Mouse (Mus musculus): ENCODE data around the gene Olfr781. TPM values are rescaled to one million over a fixed set of nuclear protein-coding genes. Genes with fewer than 3 reads are reported as not detected.
"Not testable (repeated sequence)": the region's sequence is repeated elsewhere in the genome, so short reads cannot be mapped to it uniquely, and the experiment has no call there.

The Olfr781 gene
- not detected in 2 replicates for total RNA-seq (2017)

- ATAC-seq (replicated peaks in 1 of 2; ENCODE audit: insufficient read depth in 1 of 2, low FRiP score in 2 of 2, low TSS enrichment in 1 of 2, low read depth in 1 of 2, poor library complexity in 2 of 2, severe bottlenecking in 2 of 2) = no peak
These were observed at the start of gene Olfr781 for GRCm38 (mm10) chr10:129328554-129328953. Gene Olfr781 (plus strand): TSS chr10:129328854.

- ATAC-seq (replicated peaks in 1 of 2; ENCODE audit: insufficient read depth in 1 of 2, low FRiP score in 2 of 2, low TSS enrichment in 1 of 2, low read depth in 1 of 2, poor library complexity in 2 of 2, severe bottlenecking in 2 of 2) = not testable (repeated sequence)
These were observed 15.7 kb upstream of the Olfr781 start for GRCm38 (mm10) chr10:129312973-129313372.

DNA sequence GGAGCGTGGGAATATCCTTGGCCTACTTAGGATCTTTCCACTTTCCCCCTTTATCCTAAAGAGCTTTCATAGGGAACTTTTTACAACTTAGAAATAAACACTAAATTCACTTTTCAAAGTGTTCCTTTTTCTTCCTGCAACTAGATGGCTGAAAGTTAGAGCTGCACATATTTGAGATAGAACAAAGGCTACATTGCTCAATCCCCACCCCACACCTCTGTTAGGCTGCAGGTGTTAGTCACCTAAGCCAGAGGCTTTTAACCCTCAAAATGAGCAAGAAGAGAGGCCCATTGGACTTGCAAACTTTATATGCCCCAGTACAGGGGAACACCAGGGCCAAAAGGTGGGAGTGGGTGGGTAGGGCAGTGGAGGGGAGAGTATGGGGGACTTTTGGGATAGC lies 15.1 kb upstream of the Olfr781 start:
- ATAC-seq (replicated peaks in 1 of 2; ENCODE audit: insufficient read depth in 1 of 2, low FRiP score in 2 of 2, low TSS enrichment in 1 of 2, low read depth in 1 of 2, poor library complexity in 2 of 2, severe bottlenecking in 2 of 2) = not testable (repeated sequence)

GRCm38 (mm10) chr10:129317817-129318216 lies 10.8 kb upstream of the Olfr781 start, which contains the start of gene Olfr780:
Gene Olfr780 (plus strand): TSS chr10:129318117.
- ATAC-seq (replicated peaks in 1 of 2; ENCODE audit: insufficient read depth in 1 of 2, low FRiP score in 2 of 2, low TSS enrichment in 1 of 2, low read depth in 1 of 2, poor library complexity in 2 of 2, severe bottlenecking in 2 of 2) = no peak

GRCm38 (mm10) chr10:129348550-129348949 lies 19.9 kb downstream of the Olfr781 start, which contains the start of gene Olfr782:
Gene Olfr782 (plus strand): TSS chr10:129348850.
- no peak for ATAC-seq (replicated peaks in 1 of 2; ENCODE audit: insufficient read depth in 1 of 2, low FRiP score in 2 of 2, low TSS enrichment in 1 of 2, low read depth in 1 of 2, poor library complexity in 2 of 2, severe bottlenecking in 2 of 2)

DNA sequence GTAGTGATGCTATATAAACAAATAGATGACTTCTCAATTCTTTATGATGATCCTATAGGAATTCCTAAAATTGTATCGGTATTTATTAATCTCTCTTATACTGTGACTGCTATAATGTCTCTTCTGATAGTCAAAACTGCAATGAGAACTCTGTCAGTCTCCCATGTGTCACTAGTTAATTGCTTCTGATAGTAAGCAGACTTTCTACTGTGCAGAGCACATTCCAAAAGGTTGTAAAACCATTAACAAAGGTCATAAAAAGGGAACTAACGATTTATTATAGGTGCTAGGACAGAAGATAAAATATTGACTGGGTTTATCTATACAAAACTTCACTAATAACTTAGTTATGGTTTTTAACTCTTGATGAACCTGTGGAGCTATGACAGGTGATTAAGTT lies 23.8 kb downstream of the Olfr781 start:
- ATAC-seq (replicated peaks in 1 of 2; ENCODE audit: insufficient read depth in 1 of 2, low FRiP score in 2 of 2, low TSS enrichment in 1 of 2, low read depth in 1 of 2, poor library complexity in 2 of 2, severe bottlenecking in 2 of 2) = not testable (repeated sequence)

GRCm38 (mm10) chr10:129356496-129356895 lies 27.8 kb downstream of the Olfr781 start:
- ATAC-seq (replicated peaks in 1 of 2; ENCODE audit: insufficient read depth in 1 of 2, low FRiP score in 2 of 2, low TSS enrichment in 1 of 2, low read depth in 1 of 2, poor library complexity in 2 of 2, severe bottlenecking in 2 of 2) = not testable (repeated sequence)

GRCm38 (mm10) chr10:129357307-129357706 lies 28.7 kb downstream of the Olfr781 start:
- no peak for ATAC-seq (replicated peaks in 1 of 2; ENCODE audit: insufficient read depth in 1 of 2, low FRiP score in 2 of 2, low TSS enrichment in 1 of 2, low read depth in 1 of 2, poor library complexity in 2 of 2, severe bottlenecking in 2 of 2)

DNA sequence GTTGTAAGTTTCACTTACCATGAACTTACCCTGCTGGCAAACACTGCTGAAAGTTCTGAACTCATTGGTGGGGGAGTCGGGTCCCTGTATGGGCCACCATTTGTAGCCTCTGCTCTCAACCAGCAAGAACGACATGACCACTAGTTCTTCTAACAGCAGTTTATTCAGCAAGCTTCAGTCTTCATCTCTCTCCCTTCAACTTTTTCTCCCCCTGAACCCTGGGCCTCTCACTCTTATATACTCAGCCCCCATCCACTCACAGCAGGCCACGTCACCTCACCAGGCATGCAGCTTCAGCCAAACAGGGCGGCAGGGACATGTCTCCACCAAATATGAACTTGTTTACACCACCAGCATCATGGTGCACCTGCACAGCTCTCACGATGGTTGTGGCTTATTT lies 45.4 kb downstream of the Olfr781 start:
- ATAC-seq (replicated peaks in 1 of 2; ENCODE audit: insufficient read depth in 1 of 2, low FRiP score in 2 of 2, low TSS enrichment in 1 of 2, low read depth in 1 of 2, poor library complexity in 2 of 2, severe bottlenecking in 2 of 2) = not testable (repeated sequence)

Other genes with a start within 250 kb of the Olfr781 start
- not detected in 2 replicates for gene Olfr767, start 245.9 kb upstream of the Olfr781 start, total RNA-seq (2017)
- gene Olfr768, start 229.5 kb upstream of the Olfr781 start, total RNA-seq (2017) = not detected in 2 replicates
- not detected in 2 replicates for gene Olfr769, start 211.0 kb upstream of the Olfr781 start, total RNA-seq (2017)
- not detected in 2 replicates for gene Olfr770, start 189.9 kb upstream of the Olfr781 start, total RNA-seq (2017)
- gene Olfr771, start 164.1 kb upstream of the Olfr781 start, total RNA-seq (2017) = not detected in 2 replicates
- gene Olfr772, start 150.9 kb upstream of the Olfr781 start, total RNA-seq (2017) = not detected in 2 replicates
- not detected in 2 replicates for gene Olfr773, start 141.4 kb upstream of the Olfr781 start, total RNA-seq (2017)
- not detected in 2 replicates for gene Olfr774, start 92.7 kb upstream of the Olfr781 start, total RNA-seq (2017)
- not detected in 2 replicates for gene Olfr775, start 80.4 kb upstream of the Olfr781 start, total RNA-seq (2017)
- gene Olfr776, start 69.7 kb upstream of the Olfr781 start, total RNA-seq (2017) = not detected in 2 replicates
- gene Olfr777, start 57.4 kb upstream of the Olfr781 start, total RNA-seq (2017) = not detected in 2 replicates
- not detected in 2 replicates for gene Olfr780, start 10.7 kb upstream of the Olfr781 start, total RNA-seq (2017)
- not detected in 2 replicates for gene Olfr782, start 20.0 kb downstream of the Olfr781 start, total RNA-seq (2017)
- not detected in 2 replicates for gene Olfr784, start 55.2 kb downstream of the Olfr781 start, total RNA-seq (2017)
- not detected in 2 replicates for gene Olfr785, start 76.6 kb downstream of the Olfr781 start, total RNA-seq (2017)
- not detected in 2 replicates for gene Olfr786, start 98.5 kb downstream of the Olfr781 start, total RNA-seq (2017)
- gene Olfr787, start 133.0 kb downstream of the Olfr781 start, total RNA-seq (2017) = not detected in 2 replicates
- not detected in 2 replicates for gene Olfr788, start 142.1 kb downstream of the Olfr781 start, total RNA-seq (2017)
- gene Olfr789, start 155.9 kb downstream of the Olfr781 start, total RNA-seq (2017) = not detected in 2 replicates
- not detected in 2 replicates for gene Olfr790, start 169.6 kb downstream of the Olfr781 start, total RNA-seq (2017)
- not detected in 2 replicates for gene Olfr791, start 192.9 kb downstream of the Olfr781 start, total RNA-seq (2017)
- gene Olfr792, start 210.3 kb downstream of the Olfr781 start, total RNA-seq (2017) = not detected in 2 replicates
- not detected in 2 replicates for gene Olfr794, start 238.8 kb downstream of the Olfr781 start, total RNA-seq (2017)

Data from hematopoietic stem cell, adult 5-6 weeks (primary cell).